Mouse (Mus musculus) lung, postnatal 0 days (tissue): ENCODE measurements around the gene Itk. TPM values are rescaled to one million over a fixed set of nuclear protein-coding genes. Genes with fewer than 3 reads are reported as not detected.

Source experiments
- ATAC-seq: fragments of 200-750 bp; cut with Nextera tagmentation; 2 replicates; pipeline ENCODE4 v1.8.0; 2017; ENCODE audit warnings: moderate library complexity
- DNase-seq: peaks from one replicate; pipeline ENCODE4 v3.0.0-alpha.2; 2016; ENCODE audit warnings: low spot score
- H3K27ac ChIP-seq: fragments of 300-500 bp; sonication (generic); 2 replicates; pipeline ENCODE4 v1.5.1; 2014; ENCODE audit warnings: antibody characterized with exemption, mild to moderate bottlenecking, low read length, mixed read lengths
- H3K27me3 ChIP-seq: fragments of 300-500 bp; sonication (generic); replicated peaks from 2 replicates; pipeline ENCODE4 v1.6.1; 2014; ENCODE audit warnings: low read length, mixed read lengths; ENCODE audit not compliant: insufficient read depth
- H3K36me3 ChIP-seq: fragments of 300-500 bp; sonication (generic); 2 replicates; pipeline ENCODE4 v1.6.1; 2014; ENCODE audit warnings: low read length, mixed read lengths; ENCODE audit not compliant: insufficient read depth
- H3K4me1 ChIP-seq: fragments of 300-500 bp; sonication (generic); 2 replicates; pipeline ENCODE4 v1.6.1; 2014; ENCODE audit warnings: antibody characterized with exemption, low read depth, low read length, mixed read lengths; ENCODE audit not compliant: insufficient read depth
- H3K4me2 ChIP-seq: fragments of 300-500 bp; sonication (generic); replicated peaks from 2 replicates; pipeline ENCODE4 v1.6.1; 2014; ENCODE audit warnings: low read depth, mild to moderate bottlenecking, low read length, moderate library complexity, mixed read lengths
- H3K4me3 ChIP-seq: fragments of 300-500 bp; sonication (generic); 2 replicates; pipeline ENCODE4 v1.5.1; 2014; ENCODE audit warnings: low read depth, low read length
- H3K9ac ChIP-seq: fragments of 300-500 bp; sonication (generic); replicated peaks from 2 replicates; pipeline ENCODE4 v1.6.1; 2014; ENCODE audit warnings: low read depth, mild to moderate bottlenecking
- H3K9me3 ChIP-seq: fragments of 300-500 bp; sonication (generic); 2 replicates; pipeline ENCODE4 v1.6.1; 2016; ENCODE audit warnings: low read length, mixed read lengths
- CTCF ChIP-seq: IDR thresholded peaks from 2 replicates; pipeline ENCODE4 v1.5.1; 2016; ENCODE audit warnings: antibody characterized with exemption, mild to moderate bottlenecking
- EP300 ChIP-seq: IDR thresholded peaks from 2 replicates; pipeline ENCODE4 v1.6.1; 2016; ENCODE audit warnings: antibody characterized with exemption, mild to moderate bottlenecking, control low read depth
- WGBS: fragments of 180-500 bp; shearing (Covaris S2); extraction: QIAGEN DNeasy Blood & Tissue Kit; methylation state at CpG from one replicate; pipeline ENCODE4 v1.1.7; 2014; 5-methylcytosine and 5-hydroxymethylcytosine counted together
- polyA plus RNA-seq: library from polyadenylated mRNA; unstranded; fragments of >200 nt; fragmentation: Nextera tagmentation; extraction: Ambion mirVana; gene quantifications from 2 replicates; pipeline ENCODE4 v1.2.1, GENCODE M21; 2015

The Itk gene
- polyA plus RNA-seq, 1 experiment from 2014 or later, result 0.13 TPM

- ATAC-seq, result no peak
- H3K9me3 ChIP-seq, result no peaks in the 10 kb centered on the region
- no peaks in the 10 kb centered on the region for H3K27me3 ChIP-seq
- H3K4me1 ChIP-seq, result no peaks in the 10 kb centered on the region
- 79% methylated on average over 13 of the region's 13 CpGs for WGBS
- no peak for TF ChIP-seq CTCF
- no peak for TF ChIP-seq EP300
- H3K36me3 ChIP-seq, result no peaks in the 10 kb centered on the region
- no peak for DNase-seq
- no peak overlapping the region for H3K27ac ChIP-seq
- H3K9ac ChIP-seq, result no peak overlapping the region
- H3K4me2 ChIP-seq, result no peak overlapping the region
- H3K4me3 ChIP-seq, result no peak overlapping the region
Observed at GRCm38 (mm10) chr11:46373071-46374030, 16.0 kb downstream of the Itk start.

GRCm38 (mm10) chr11:46372331-46372953, 16.9 kb downstream of the Itk start:
- H3K9ac ChIP-seq, result no peak overlapping the region
- no peak overlapping the region for H3K27ac ChIP-seq
- H3K4me3 ChIP-seq, result no peak overlapping the region
- H3K4me2 ChIP-seq, result no peak overlapping the region
- no peaks in the 10 kb centered on the region for H3K36me3 ChIP-seq
- ATAC-seq, result no peak
- no peaks in the 10 kb centered on the region for H3K27me3 ChIP-seq
- H3K4me1 ChIP-seq, result no peaks in the 10 kb centered on the region
- TF ChIP-seq EP300 (no peak), CTCF (no peak)
- no peak for DNase-seq
- WGBS, result 63% methylated on average over 8 of the region's 8 CpGs
- H3K9me3 ChIP-seq, result no peaks in the 10 kb centered on the region

GRCm38 (mm10) chr11:46371250-46371649, 18.1 kb downstream of the Itk start:
- Histone ChIP-seq H3K9ac (no peak overlapping the region), H3K9me3 (no peaks in the 10 kb centered on the region), H3K4me3 (no peak overlapping the region), H3K4me1 (no peaks in the 10 kb centered on the region), H3K36me3 (no peaks in the 10 kb centered on the region), H3K4me2 (no peak overlapping the region), H3K27ac (no peak overlapping the region), H3K27me3 (no peaks in the 10 kb centered on the region)
- DNase-seq, result no peak
- TF ChIP-seq EP300, result no peak
- no peak for ATAC-seq
- 92% methylated on average over 8 of the region's 8 CpGs for WGBS

GRCm38 (mm10) chr11:46370457-46370856, 18.9 kb downstream of the Itk start:
- H3K36me3 ChIP-seq, result no peaks in the 10 kb centered on the region
- no peak overlapping the region for H3K4me3 ChIP-seq
- no peak for ATAC-seq
- H3K4me2 ChIP-seq, result no peak overlapping the region
- no peaks in the 10 kb centered on the region for H3K27me3 ChIP-seq
- DNase-seq, result no peak
- no peak for TF ChIP-seq CTCF
- no peak for TF ChIP-seq EP300
- WGBS, result 83% methylated on average over 4 of the region's 4 CpGs
- no peaks in the 10 kb centered on the region for H3K4me1 ChIP-seq
- no peaks in the 10 kb centered on the region for H3K9me3 ChIP-seq
- no peak overlapping the region for H3K27ac ChIP-seq
- H3K9ac ChIP-seq, result no peak overlapping the region

- no peak overlapping the region for H3K27ac ChIP-seq
- no peak overlapping the region for H3K4me2 ChIP-seq
- no peak overlapping the region for H3K4me3 ChIP-seq
- TF ChIP-seq CTCF, result no peak
- ATAC-seq (no peak), DNase-seq (no peak)
- WGBS, result 57% methylated on average over 3 of the region's 3 CpGs
- H3K9me3 ChIP-seq, result no peaks in the 10 kb centered on the region
- H3K9ac ChIP-seq, result no peak overlapping the region
- H3K27me3 ChIP-seq, result no peaks in the 10 kb centered on the region
- no peaks in the 10 kb centered on the region for H3K36me3 ChIP-seq
- no peaks in the 10 kb centered on the region for H3K4me1 ChIP-seq
Observed at GRCm38 (mm10) chr11:46366357-46366756, 23.0 kb downstream of the Itk start.

- no peak overlapping the region for H3K4me3 ChIP-seq
Observed at GRCm38 (mm10) chr11:46365744-46366143, 23.6 kb downstream of the Itk start.

More at GRCm38 (mm10) chr11:46365744-46366143, 23.6 kb downstream of the Itk start:
- no peak for TF ChIP-seq CTCF
- TF ChIP-seq EP300, result no peak
- Histone ChIP-seq H3K4me1 (no peaks in the 10 kb centered on the region), H3K36me3 (no peaks in the 10 kb centered on the region), H3K27me3 (no peaks in the 10 kb centered on the region), H3K9me3 (no peaks in the 10 kb centered on the region), H3K27ac (no peak overlapping the region), H3K9ac (no peak overlapping the region), H3K4me2 (no peak overlapping the region)
- ATAC-seq (no peak), DNase-seq (no peak)
- 79% methylated on average over 5 of the region's 5 CpGs for WGBS
